Mouse (Mus musculus) embryo, embryonic 9.5 days (tissue): ENCODE results near the gene Dnmbp.
"Not testable (repeated sequence)": the region's sequence is repeated elsewhere in the genome, so short reads cannot be mapped to it uniquely, and the experiment has no call there.

Source experiments
- DNase-seq: peaks from one replicate; pipeline ENCODE4 v3.0.0-alpha.2; 2017; ENCODE audit errors: extremely low spot score

Gene Dnmbp

DNA sequence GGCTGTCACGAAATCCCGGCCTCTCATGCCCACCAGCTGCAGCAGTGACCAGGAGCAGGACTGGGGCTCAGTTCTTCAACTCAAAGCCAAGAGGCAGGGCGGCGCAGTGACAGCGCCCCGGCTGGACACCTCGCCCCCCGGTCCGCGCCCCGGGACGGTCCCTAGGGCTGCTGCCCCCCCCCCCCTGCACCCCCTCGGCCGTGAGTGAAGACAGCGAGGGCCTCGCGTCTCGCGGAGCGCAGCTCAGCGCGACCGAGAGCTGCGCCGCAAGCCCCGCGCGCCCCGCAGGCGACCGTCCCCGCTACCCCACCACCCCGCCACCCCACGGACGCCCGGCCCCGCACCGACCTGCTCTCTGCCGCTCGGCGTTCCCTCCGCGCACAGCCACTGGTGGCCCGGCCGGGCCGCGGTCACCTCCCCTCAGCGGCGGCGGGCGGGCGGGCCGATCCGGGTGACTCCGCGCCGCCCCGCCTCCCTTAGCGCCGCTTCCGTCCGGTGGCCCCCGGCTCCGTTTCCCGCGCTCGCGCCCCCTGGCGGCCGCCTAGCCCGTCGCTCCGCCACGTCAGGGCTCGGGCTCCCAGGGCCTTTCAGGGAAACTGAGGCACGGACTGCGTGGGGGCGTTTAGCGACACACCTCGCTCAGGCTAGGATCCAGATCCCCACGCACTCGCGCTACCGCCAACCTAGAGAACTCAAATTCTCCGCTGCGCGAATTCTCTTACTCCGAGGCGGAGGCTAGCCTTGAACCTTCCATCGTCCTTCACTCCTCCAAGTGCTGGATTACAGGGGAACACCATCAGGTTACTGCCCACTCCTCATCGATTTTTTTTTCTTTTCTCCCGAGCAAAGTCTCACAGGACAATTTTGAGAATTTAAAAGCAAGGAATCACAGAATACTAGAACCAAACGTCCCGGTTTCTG is at the start of gene Dnmbp:
Dnmbp (minus strand) TSS at position 423 of the 921 bp plus-strand sequence.
- DNase-seq = peak; percentile 85

DNA sequence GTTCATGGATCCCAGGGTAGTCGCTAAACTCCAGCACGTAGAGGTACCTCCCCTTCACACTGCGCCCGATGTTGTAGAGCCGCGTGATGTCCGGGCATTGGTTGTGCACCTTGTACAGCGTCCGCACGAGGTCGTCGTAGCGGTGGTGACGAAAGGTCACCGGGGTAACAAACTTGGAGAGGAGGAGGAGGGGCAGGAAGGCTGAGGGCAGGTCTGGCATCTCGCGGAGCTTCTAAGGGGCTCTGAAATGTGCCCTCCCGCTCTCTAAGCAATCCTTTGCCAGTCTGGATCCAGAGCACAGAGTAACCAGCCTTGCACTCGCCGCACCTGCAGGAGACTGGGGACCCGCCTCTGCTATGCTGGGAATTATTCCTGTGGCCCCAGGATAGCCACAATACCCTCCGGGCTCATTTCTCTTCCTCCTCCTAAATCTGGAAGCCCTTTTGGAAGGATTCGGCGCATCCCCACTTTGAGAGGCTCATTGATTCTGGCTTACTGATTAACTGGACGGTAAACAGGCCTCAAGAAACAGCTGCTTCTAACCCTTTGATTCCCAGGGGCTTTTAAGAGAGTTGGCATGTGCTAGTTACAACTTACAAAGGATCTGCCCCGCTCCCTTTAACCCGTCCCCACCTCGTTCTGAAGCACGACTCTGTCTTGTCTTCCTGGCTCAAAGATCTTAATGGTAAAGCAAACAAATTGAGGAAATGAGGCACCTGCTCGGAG is 46.2 kb upstream of the Dnmbp start, which contains the start of gene Cpn1:
Cpn1 (minus strand) TSS at position 488 of the 726 bp plus-strand sequence.
- peak; percentile 42 for DNase-seq

DNA sequence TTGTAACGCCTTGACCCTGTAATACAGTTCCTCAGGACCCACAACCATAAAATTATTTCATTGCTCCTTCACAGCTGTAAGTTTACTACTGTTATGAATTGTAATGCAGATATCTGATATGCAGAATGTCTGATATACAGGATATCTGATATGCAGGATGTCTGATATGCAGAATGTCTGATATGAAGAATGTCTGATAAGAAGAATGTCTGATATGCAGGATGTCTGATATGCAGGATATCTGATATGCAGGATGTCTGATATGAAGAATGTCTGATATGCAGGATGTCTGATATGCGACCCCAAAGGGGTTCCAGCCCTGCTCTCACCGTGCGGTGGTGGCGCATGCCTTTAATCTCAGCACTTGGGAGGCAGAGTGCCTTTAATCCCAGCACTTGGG is 42.0 kb upstream of the Dnmbp start:
- no peak for DNase-seq

DNA sequence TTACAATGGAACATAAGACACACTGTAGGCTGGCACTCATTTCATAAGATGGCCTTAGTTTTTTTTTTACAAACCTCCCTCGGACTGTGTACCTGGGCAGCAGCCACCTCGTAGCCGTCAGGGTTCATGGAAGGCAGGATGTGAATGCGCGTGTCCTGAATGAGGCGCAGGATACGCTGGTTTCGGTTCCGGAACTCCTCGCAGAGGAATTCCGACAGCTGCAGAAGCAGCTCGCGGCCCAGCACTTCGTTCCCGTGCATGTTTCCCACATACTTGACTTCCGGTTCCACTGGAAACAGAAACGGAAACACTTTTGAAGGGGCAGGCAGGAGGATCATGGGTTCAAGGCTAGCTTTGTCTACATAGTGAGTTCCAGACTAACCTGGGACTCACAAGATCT is 40.7 kb upstream of the Dnmbp start:
- no peak for DNase-seq

DNA sequence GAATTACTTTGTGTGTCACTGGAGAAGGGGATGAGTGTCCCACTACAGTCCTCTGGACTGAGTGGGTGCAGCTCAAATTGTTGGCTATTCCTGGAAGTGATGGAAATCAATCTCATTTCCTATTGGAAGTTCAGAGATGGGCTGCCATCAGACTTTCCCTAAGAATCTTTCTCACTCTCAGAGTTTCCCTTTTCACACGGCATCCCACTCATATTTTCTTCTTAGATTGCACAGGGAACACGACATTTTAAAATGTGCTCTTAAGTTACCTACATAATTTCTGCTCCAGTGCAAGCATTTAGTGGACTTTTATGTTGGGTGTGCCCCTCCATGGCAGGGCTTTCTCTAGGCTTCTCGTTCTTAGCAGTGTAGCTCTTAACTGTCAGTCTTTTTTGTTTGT is 37.8 kb upstream of the Dnmbp start:
- DNase-seq = no peak

DNA sequence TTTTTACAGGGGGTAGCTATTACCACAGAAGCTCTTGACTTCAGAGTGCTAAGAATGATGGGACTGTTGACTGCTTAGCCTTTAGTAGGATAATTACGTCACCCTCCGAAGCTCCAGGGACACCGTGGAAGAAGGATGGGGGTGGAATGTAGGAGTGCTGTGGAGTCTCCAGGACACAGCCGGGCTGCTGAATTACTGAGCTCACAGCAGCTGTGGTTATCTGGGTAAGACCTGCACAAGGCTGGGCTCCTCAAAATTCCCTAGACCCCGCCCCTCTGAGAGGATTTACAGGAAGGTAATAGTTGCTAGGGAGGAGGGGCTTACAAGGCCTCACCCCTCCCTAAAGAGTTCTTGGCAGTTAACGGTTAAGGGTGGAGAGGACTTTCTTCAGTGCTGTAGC is 36.7 kb upstream of the Dnmbp start:
- DNase-seq = no peak

DNA sequence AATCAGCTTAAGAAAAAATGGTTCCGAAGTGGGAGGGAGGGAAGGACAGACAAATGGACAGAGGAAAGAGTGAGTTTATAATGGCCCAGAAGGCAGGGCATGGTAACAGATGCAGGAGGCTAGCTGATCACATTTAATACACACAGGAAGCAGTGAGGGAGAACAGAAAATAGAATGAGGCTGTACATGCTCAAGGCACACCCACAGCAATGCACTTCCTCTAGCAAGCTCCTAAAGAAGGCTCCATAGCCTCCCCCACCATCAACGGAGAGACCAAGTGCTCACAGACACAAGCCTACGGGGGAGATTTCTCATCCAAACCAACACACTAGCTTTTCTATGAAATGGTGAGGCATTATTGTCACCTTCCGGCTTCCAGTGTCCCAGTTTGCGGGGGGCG is 34.2 kb upstream of the Dnmbp start:
- DNase-seq = no peak

DNA sequence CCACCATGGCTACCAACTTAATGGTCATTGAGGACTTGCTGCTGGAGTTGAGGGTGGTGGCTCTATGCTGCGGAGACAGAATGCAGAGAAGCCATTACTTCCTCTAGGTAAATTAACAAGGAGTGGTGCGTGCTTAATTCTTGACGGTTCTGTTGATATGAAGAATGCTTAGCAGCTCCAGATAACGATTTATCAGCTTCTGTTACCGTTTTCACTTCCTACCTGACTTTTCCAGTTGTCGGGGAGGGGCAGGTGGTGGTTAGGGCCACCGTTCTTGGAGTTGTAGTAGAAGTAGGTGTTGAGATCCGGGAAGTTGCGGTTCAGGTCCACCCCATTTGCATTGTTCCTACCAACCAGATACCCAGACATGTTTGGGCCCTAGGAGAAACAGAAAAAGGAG is 33.7 kb upstream of the Dnmbp start:
- DNase-seq = no peak

DNA sequence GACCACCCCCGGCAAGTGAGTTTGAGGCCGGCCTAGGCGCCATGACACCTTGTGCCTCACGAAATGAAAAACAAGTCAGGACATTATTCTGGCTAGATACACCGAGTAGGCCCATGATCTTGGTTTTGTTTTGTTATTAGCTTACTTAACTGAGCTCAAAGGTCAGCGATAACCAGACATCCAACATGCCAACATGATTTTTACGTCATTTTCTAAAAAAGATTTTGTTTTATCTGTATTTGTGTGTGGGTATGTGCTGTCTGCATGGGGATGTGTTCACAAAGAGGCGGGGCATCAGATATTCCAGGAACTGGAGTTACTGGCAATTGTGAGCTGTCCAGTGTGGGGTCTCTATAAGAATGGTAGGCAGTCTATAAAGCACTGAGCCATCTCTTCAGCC is 32.1 kb upstream of the Dnmbp start:
- DNase-seq = no peak

DNA sequence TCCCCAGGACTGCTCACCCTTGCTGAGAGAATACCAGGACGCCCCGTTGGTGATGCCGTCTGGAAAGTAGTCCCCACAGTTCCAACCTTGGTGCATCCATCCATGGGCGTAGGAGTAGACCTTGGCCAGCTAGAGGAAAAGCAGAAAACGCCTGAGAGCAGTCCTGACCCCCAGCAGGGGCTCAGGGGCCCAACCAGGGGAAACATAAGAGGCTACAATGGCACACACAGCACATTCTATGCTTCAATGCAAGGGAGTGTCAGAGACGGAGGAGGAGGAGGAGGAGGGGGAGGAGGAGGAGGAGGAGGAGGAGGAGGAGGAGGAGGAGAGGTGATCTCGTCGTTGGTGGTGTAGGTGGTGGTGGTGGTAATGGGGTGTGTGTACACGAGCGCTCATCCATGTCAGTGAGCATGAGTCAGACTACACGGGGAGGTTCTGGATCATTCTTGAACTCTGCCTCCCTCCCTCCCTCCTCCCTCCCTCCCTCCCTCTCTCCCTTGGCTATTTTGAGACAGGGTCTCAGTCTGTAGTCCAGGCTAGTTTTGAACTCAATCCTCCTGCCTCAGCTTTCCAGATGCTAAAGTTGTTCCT is 28.5 kb upstream of the Dnmbp start:
- no peak for DNase-seq

DNA sequence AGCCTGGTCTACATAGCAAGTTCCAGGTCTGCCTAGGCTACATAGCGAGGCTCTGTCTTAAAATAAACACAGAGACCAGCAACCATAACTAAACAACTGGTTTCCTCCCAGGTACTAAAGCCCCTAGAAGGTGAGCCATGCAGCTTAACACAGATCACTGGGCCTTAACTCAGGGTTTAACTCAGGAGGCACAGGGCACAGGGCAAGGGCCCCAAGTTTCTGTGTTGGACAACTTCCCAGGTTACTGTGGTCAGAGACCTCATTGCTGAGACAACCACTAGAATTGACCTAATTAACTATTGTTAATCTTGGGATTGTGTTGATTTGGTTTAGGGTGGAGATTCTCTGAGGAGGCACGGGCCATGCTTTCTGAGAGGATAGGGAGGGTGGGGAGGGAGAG is 26.5 kb upstream of the Dnmbp start:
- DNase-seq = no peak

DNA sequence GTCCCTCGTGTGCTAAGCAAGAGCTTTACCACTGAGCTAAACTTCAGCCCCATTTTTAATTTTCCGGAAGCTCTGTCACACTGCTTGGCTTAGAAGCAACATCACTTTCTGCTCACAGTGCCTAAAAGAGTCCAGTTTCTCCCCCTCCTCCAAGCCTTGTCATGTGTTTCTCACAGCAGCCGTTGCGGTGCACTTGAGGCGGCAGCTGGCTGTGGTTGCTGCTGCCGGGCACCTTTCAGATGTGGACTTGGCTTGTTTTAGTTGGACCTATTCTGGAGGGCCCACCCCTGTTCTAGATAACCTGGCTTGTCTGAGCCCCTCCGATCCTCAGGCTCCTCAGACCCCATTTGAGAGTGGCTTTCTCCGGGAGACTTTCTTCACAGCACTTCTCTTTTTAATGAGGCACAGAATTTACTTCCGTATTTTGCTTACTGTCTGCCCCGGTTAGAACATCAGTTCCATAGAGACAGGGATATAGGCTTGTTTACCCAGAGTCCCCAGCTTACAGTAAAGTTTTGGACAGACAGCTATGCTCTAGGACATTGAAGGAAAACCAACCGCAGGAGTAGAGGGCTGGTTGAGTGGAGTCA is 25.6 kb upstream of the Dnmbp start:
- DNase-seq = no peak

DNA sequence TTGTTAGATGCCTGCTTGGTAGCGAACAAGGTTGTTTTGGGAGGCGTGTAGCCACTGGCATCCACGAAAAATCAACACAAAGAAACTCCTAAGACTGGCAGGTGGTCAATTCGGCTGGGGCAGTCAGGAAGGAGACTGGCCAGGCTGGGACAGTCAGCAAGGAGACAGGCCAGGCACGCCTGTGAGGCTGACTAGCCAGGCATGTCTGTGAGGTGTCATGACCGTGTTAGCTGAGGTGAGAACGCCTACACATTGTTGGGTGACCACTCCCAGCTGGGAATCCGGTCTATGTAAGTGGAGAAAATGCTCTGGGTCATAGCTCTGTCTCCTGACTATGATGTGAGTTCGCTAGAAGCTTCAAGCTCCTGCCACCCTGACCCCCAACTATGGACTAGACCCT is 22.8 kb upstream of the Dnmbp start:
- no peak for DNase-seq

DNA sequence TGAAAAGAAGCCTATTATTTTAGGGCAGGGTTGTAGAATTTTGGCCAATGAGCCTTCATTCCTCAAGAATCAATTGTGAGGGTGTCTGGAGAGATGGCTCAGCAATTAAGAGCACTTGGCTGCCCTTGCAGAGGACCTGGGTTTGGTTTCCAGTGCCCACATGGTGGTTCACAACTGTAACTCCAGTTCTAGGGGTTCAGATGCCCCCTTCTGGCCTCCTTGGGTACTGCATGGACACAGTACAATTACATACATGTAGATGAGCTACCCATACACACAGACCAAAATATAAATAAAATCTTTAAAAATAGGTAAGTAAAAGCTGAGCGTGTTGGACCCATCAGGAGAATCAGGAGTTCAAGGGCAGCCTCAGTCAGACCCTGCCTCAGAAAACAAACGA is 21.2 kb upstream of the Dnmbp start:
- DNase-seq = no peak

DNA sequence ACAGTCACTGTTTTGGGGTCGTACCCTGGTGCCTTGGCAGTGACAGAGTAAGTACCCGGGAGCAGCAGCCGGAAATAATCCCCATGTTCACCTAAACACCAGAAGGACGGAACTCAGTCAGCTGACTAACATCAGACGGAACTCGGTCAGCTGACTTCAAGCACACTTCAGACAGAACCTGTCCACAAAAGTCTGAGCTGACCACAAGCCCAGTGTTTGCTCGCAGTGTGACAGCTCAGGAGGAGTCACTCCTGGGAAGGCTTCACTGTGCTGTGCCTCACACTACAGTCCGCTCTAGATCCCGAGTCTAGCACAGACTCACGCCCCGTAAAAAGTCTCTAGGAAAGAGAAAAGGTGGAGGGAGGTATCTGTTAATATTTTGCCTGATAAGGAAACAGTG is 20.0 kb upstream of the Dnmbp start:
- no peak for DNase-seq

DNA sequence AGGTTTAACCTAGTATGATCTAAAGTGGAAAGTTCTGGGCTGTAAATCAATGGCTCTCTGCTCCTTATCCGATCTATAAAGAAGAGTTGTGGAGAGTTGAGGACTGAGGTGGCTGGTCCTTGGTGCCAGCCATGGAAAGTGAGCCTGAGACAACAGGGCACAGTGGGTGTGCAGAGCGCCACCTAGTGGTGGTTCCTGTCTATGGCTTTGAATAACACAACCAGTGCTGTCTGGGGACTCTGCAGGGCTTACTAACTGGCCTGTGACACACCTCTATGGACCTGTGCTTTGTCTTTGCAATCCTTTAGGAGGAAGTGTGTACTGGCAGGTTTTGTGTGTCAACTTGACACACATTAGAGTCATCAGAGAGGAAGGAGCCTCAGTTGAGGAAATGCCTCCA is 19.2 kb upstream of the Dnmbp start:
- peak; percentile 67 for DNase-seq

DNA sequence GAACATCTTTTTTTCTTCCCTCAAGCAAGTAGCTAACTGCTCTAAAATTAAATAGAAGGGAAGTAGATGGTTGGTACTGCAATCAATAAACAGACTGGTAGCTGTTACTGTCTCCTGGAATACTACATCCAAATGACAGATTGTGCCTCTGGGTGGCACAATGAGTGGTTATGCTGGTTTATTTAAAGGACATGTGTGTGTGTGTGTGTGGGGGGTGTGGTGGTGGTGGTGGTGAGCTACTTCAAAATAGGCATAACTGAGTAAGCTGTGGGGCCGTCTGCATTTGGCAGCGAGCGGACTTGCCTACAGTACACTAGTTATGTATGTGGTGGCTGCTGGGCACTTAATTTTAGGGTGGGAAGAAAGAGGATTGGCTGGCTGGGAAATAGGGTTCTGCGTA is 17.9 kb upstream of the Dnmbp start:
- DNase-seq = no peak

DNA sequence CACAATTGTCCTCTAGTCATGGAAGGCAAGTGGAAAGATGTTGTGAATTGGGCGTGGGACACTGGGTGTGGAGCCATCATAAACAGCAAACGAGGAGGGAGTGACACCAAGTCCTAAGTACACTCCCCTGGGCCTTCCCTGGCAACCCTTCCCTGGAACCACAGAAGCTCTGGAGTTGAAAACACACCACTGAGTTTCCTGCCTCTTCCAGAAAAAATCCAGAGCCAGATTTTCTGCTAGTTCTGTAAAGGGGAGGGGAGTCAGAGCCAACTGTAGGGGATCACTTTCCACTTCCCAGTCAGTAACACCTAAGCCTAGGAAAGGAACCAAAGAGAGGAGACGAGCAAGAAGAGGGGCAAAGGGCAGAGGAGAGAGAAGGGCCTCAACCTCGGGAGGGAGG is 17.4 kb upstream of the Dnmbp start:
- DNase-seq = no peak

DNA sequence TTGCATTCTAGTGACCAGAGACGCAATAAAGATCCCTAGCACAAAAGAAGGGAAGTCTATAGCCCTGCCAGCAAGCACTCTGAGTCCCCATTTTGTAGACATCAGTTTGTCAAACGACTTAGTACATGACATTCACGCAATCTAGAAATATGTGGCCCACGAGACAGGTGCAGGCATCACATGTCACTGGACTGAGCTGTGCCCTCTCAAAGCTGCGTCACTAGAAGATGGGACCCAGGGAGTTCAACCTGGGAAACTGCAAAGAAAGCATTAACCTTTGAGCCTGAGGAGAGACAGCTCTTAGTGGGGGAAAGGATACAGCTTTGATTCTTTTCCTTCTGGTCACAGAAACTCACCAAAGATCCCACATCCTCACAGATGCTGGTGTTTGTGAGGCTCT is 15.3 kb upstream of the Dnmbp start:
- DNase-seq = no peak

DNA sequence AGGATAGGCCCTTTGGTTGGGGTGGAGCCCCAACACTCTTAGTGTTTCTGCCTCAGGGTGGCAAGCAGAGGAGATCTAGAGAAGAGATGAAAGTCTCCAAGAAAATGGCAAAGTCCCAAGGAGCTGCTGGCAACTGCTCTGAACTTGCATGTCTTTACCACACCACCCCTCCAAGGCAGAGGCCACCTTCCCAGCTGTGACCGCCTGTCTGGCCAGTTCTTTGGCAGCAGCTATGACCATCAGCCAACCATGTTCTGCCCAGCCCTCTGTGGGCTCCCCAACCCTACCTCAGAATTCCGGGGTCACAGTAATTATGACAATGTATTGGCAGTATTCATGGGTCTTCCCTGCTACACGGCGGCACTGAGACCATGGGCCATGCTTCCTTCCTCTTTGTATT is 14.9 kb upstream of the Dnmbp start:
- no peak for DNase-seq

DNA sequence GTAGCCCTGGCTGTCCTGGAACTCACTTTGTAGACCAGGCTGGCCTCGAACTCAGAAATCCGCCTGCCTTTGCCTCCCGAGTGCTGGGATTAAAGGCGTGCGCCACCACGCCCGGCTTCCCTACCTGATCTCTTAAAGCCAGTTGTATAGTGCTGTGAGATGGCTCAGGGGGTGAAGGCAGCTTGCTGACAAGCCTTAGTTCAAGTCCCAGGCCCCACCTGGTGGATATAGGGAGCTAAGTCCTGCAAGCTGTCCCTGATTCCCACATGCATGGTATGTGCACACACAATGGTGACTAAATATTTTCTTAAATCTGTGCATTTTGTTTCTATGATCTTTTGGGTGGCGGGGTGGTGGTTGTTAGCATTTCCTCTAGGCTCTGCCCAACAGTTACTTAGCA is 12.9 kb upstream of the Dnmbp start:
- DNase-seq = not testable (repeated sequence)

DNA sequence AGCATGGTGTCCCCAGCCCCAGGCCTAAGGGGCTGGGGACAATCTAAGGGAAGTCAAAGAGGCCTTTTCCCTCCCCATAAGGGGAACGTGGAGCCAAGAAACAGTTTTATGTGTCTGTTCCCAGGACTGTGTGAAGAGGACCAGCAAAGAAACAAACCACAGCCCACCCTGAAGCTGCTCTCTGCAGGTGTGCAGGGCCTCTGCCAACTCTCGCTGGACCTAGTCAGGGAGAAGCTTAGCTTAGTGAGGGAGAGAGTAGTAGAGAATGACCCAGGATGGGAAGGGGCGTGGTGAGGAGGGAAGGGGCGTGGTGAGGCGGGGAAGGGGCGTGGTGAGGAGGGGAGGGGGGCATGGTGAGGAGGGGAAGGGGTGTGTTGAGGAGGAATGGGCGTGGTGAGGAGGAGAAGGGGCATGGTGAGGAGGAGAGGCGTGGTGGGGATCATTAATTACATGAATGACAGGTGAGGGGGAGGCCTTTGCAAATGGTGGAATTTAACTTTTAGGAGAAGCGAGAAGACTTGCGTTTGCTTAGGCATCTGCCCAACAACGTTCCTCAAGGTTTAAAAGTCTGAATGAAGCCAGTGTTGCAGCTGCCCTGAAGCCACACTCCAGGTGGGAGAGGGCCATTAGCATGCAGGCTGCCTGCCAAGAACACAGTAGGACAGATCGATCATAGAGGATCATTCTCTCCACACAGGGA is 9.3 kb upstream of the Dnmbp start:
- DNase-seq = peak; percentile 74
